Mouse (Mus musculus): Measurements from ENCODE around the gene Ppp1r16b.
A peak's percentile ranks its signal among the peaks of the same experiment; 100 is the strongest.

Gene Ppp1r16b

GRCm38 (mm10) chr2:158665098-158665497, at the start of gene Ppp1r16b:
Ppp1r16b (plus strand) TSS chr2:158665398.
- DNase-seq = no peak

GRCm38 (mm10) chr2:158615702-158616101, 49.5 kb upstream of the Ppp1r16b start:
- DNase-seq = no peak

DNA sequence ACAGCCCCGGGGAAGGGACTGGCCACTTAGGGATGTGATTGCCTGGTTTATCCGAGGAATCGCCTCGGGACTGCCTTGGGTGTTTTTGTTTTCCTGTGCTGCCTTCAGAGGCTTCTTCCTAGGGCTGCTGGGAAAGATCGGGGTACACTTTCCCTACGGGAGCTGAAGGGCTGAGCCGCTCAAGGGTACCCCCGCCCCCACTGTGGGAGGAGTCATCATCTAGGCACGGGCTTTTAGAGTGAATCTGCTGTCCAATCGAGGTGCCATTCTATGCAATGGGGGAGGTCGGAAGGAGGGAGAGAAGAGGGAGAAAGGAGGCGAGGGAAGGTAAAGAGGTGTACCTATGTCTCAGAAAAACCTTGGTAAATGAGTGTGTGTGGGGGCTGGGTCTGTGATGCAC, 48.9 kb upstream of the Ppp1r16b start:
- no peak for DNase-seq

DNA sequence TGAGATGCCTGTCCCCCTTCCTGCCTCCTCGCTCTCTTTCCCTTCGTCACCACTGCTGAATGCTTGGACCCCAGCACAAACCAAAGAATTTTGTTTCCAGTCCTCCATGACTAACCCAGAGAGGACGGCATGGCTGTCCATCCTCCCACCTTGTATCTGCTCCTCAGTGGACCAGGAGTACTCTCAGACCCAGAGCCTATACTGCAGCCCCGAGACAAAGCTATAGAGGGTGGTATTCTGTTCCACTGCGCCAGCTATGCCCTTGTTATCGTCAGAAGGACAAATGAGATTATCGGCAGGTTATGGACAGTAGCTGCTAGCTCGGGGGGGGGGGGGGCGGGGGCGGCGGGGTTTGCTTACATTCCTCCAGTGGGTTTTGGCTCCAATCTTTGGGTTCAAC, 48.4 kb upstream of the Ppp1r16b start:
- DNase-seq = no peak

DNA sequence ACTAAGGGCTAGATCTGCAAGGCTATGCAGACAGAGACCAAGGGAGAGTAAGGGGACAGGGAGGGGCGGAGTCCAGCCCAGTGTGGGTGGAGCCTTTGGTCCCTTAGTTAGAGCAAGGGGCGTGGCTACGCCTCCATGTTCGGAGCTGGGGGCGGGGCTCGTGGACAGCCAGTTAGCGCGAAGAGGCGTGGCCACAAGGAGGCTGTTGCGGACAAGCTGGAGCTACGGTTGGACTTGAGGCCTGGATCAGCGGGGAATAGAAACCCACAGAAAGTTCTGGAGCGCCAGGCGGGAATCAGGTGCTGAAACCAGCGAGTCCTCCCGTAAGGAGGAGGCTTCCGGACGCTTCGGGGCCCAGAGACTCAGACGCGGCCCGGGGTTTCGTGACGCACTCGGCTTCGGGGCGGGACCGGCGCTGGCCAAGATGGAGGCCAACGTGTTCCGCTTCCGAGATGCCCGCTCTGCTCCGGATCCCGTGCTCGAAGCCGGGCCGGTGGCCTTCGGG, 40.4 kb upstream of the Ppp1r16b start, which contains the start of gene Actr5:
Gene Actr5, plus strand, starts transcription at position 171 of the 505 bp plus-strand sequence.
- peak; percentile 94 to 96 for DNase-seq

- DNase-seq = no peak
Observed at GRCm38 (mm10) chr2:158625231-158625630, 40.0 kb upstream of the Ppp1r16b start.

- DNase-seq = no peak
Observed at GRCm38 (mm10) chr2:158625697-158626096, 39.5 kb upstream of the Ppp1r16b start.

GRCm38 (mm10) chr2:158628858-158629257, 36.3 kb upstream of the Ppp1r16b start:
- DNase-seq = no peak

DNA sequence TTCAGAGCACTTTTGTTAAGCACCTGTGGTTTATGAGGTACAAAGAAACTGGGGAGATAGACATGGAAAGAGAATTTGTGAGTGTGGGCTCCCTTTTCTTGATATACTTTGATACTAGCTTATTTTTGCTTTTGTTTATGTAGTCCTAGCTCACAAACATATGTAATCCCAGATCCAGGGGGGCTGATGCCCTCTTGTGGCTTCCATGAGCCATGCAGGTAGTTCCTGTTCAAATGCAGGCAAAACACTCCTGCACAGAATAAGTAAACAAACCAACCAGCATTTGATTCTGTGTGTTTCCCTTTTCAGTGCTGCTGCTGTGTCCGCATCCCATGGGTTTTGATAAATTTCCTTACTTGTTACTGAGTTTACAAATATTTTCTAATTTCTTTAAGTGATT, 35.8 kb upstream of the Ppp1r16b start:
- DNase-seq = no peak

- no peak for DNase-seq
Observed at GRCm38 (mm10) chr2:158631873-158632272, 33.3 kb upstream of the Ppp1r16b start.

DNA sequence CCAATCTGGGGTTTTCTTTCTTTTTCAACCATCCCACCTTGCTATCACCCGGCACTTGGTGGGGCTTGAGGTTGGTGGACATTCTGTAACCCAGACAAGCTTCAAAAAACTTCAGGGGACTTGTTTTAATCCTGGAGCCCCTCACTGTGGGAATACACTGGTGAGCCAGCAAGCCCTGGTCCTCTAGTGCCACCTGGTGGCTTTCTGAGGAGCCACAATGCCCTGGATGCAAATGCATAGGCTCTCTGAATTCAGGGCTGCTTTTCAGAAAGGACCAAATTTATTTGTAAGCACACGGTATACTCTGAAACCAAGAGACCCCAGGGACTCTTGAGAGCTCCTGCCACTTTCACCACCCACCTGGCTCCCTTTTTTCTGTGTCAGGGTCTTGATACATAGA, 23.3 kb upstream of the Ppp1r16b start:
- DNase-seq = peak; percentile 37 to 51

- DNase-seq = no peak
Observed at GRCm38 (mm10) chr2:158642587-158642986, 22.6 kb upstream of the Ppp1r16b start.

GRCm38 (mm10) chr2:158643791-158644190, 21.4 kb upstream of the Ppp1r16b start:
- no peak for DNase-seq

GRCm38 (mm10) chr2:158651159-158651908, 13.9 kb upstream of the Ppp1r16b start:
- DNase-seq = no peak

- peak; percentile 70 to 74 for DNase-seq
Observed at GRCm38 (mm10) chr2:158652985-158653384, 12.2 kb upstream of the Ppp1r16b start.

- peak; percentile 61 to 74 for DNase-seq
Observed at GRCm38 (mm10) chr2:158654717-158655116, 10.5 kb upstream of the Ppp1r16b start.

- DNase-seq = peak in 1 of 2 experiments; percentile 66
Observed at GRCm38 (mm10) chr2:158655806-158656205, 9.4 kb upstream of the Ppp1r16b start.

GRCm38 (mm10) chr2:158658822-158659221, 6.4 kb upstream of the Ppp1r16b start:
- peak; percentile 66 to 80 for DNase-seq

DNA sequence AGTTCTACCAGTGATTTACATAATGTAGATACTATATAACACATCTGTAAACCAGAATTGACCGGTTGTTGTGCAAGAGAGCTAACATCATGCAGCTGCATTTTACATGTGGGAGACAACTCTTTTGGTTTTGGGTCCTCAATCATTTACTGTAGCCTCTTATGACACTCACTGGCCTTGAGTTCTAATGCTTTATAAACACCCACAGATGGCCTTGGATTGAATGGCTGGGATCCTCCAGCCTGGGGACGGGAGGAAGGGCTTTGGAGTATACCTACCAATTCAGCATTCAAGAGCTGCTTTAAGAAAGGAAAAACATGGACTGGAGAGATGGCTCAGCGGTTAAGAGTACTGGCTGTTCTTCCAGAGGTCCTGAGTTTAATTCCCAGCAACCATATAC, 5.9 kb upstream of the Ppp1r16b start:
- no peak for DNase-seq

- DNase-seq = peak; percentile 52 to 55
Observed at GRCm38 (mm10) chr2:158666071-158666800, 1.0 kb downstream of the Ppp1r16b start.

DNA sequence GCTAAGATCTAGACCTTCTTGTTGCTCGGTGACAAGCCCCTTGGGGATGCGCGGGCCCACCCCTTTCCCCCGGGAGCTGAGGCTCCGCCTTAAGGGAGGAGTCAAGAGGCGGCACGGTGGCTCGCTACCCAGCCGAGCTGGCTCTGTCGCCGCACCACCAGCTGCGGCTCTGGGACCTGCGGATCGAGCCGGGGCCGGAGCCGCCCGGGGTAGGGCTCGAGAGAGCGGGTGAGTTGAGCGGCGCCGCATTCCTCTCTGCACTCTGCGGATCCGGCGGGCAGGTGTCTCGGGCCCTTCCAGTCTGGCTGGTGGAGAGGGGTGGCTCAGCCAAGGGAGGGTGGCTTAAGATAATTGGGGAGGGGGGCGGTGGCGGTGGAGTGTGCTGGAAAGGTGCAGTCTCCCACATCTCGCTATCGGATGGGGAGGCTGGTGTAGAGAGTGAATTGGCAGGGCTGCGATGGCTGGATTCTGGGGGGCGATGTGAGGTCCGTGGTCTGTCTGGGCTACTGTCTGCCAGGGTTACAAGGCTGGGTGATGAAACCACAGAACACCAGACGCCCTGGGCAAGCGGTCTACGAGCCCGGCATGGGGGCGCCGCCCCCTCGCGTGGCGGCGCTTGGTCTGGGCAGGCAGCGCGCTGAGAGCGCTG, 1.9 kb downstream of the Ppp1r16b start:
- DNase-seq = peak; percentile 69

- DNase-seq = peak; percentile 38 to 45
Observed at GRCm38 (mm10) chr2:158667671-158668432, 2.7 kb downstream of the Ppp1r16b start.

Measured in lung, adult 18-20 months (tissue).